Mouse (Mus musculus) bone marrow, adult 2 months (tissue): ENCODE data around the gene Map3k13.

Experiments
- CTCF ChIP-seq: fragments of 200-500 bp; IDR thresholded peaks from 2 replicates; pipeline ENCODE4 v1.5.1; 2011; ENCODE audit warnings: low read length, control low read depth; ENCODE audit not compliant: control insufficient read depth, insufficient read depth
- POLR2A ChIP-seq: fragments of 200-500 bp; IDR thresholded peaks from 2 replicates; pipeline ENCODE4 v1.6.1; 2011; ENCODE audit warnings: low read depth, mild to moderate bottlenecking, control low read depth, low read length, borderline replicate concordance; ENCODE audit not compliant: control insufficient read depth

DNA sequence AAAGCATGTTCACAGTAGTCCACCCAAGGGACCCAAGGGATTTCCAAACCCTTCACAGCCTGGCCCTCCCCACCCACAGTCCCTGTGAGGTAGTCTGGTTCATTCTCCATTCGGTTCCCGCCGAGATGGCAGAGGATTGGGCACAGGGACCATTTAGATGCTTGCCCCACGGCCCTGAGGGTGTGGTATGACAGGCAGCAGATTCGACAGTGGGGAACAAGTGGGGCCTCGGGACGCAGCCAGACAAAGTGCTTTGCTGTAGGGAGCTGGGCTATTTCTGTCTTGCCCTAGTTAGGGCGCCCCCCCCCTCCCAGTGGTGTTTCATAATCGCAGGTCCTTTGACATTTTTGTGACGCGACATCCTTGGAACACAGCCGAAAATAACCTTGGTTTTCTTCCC is 161.4 kb downstream of the Map3k13 start:
- no peak for TF ChIP-seq POLR2A
- no peak for TF ChIP-seq CTCF
